Mouse (Mus musculus): ENCODE measurements around the gene Sumo3.

The Sumo3 gene

DNA sequence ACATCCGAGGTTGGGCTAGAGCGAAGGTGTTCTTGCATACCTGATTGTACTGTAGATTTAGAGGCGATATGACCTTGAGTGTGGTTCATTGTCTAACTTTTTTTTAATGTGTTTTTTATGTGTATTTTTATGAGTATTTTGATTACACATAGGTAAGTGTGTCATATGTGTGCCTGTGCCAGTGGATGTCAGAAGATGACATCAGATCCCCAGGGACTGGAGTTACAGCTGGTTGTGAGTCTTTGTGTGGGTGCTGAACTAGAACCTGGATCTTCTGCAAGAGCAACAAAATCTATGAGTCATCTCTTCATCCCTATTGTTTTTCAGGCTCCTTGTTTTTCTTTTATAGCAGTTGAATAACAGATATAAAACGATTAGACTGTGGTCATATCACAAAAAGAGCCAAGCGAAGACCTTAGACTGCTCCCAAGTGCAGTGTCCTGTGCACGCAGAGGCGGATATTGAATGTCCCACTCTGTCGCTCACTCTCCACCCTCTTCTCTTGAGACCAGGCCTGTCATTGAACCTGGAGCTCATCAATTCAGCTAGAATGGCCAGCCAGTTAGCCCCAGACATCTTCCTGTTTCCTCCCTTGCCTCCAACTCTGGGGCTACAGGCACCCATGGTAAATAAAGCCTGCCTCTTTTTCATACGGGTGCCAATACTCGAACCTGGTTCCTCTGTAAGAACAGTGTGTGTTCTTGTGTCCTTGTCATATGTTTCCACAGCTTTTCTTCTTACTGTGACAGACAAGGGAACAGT is 17.9 kb downstream of the Sumo3 start:
- no peak for DNase-seq (ENCODE audit: low read depth in 2 of 2, low spot score in 2 of 2)

DNA sequence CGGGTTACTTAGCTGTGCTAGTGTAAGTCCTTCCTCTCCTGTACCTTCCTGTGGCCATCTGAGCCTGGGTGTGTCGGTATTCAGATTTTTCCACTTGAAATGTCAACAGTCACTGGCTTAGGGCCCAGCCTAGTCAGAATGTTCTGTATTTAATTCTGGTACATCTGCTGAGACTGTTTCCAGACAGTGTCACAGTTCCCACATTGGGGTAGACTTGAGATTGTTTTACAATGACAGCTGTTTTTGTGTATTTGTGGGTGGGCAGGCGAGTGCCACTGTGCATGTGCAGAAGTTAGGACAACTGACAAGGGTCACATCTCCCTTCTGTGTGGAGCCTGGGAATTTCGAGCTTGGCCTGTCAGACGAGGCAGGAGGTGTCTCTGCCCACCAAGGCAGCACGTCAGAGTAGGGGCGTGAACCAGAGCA is 18.7 kb downstream of the Sumo3 start:
- DNase-seq (ENCODE audit: low read depth in 2 of 2, low spot score in 2 of 2) = no peak

DNA sequence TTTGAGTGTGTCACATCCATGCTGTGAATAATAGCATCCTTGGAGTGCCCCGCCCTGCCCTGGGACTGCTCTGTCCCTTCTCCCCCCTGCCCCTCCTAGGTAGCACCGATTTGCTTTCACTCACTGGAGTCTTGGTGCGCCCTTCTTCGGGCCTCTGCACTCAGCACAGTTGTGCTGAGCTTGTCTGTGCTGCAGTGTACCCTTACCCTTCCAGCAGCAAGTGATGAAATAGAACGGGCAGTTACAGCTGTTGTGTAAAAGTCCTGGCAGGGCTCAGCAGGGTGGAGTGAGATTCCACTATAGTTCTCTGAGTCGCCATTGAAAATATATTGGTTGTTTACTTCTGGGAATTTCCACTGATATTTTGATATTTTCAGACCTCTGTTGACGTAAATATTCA is 20.1 kb downstream of the Sumo3 start:
- no peak for DNase-seq (ENCODE audit: low read depth in 2 of 2, low spot score in 2 of 2)

DNA sequence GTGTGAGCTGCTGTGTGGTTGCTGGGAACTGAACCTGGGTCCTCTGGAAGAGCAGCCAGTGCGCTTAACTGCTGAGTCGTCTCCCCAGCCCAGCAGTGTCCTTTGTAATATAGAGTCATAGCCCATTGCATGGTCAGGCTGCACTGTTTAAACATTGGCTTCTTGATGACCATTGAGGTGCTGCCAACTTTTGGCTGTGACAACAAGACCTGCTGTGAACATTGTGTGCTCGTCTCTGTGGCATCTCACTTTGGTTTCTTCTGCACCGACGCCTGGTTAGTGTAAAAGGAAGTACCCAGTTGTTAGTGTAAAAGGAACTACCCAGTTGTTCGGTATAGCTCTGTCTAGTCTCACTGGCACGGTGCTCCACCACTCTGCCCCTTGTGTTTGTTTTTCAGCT is 20.7 kb downstream of the Sumo3 start:
- DNase-seq (ENCODE audit: low read depth in 2 of 2, low spot score in 2 of 2) = no peak

DNA sequence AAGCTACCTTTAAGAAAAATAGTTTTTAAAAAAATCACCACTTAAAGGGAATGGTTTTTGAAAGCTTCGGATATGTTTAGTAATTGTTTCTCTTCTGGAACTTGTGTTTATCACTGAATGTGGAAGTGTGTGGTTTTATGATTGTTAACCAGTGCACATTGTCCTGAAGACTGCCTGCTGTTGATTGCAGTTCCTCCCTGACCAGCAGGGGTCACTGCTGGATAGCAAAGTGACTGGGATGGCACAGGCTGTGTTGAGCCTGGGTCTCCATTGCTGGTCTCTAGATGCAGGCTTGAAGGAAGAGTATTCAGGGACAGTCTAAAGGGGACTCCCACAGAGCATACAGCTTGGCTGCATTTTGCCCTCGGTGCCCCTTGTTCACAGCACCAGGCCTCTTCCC is 21.6 kb downstream of the Sumo3 start:
- DNase-seq (ENCODE audit: low read depth in 2 of 2, low spot score in 2 of 2) = peak; percentile 70 to 78

DNA sequence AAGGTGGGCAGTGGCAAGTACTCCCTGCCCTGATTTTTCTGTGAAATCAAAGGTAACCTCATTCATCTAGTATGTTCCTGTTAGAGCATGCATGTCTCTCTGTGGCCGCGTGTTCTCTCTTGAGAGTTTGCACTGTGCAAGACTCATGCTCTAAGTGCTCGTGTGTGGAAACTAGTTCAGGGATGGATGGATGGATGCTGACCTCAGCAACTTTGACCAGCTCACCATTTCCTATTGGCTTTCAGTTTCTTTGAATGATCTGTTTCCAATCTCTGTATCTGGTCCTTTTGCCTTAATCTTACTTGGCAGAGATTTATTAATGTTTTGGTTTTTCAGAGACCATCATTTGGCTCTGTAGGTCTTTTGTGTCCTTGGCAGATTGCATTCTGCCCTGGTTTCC is 23.3 kb downstream of the Sumo3 start:
- no peak for DNase-seq (ENCODE audit: low read depth in 2 of 2, low spot score in 2 of 2)

DNA sequence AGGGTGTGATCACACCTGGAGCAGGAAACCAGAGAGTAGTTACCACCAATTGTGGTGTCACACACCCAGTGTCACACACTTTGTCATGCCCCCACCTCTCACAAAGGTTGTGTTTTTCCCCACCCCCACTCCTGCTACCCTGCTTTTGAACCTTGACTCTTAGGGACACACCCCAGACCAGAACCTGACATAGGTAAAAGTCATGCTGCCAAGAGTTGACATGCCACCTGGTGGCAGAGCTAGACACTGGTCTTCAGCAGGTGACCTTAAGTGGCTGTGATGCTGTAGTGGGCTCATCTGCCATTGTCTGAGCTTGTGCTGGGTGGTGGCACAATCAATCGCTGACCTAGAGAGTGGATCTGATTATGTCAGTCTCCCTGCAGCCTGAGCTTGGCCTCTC is 24.1 kb downstream of the Sumo3 start:
- peak; percentile 13 to 21 for DNase-seq (ENCODE audit: low read depth in 2 of 2, low spot score in 2 of 2)

DNA sequence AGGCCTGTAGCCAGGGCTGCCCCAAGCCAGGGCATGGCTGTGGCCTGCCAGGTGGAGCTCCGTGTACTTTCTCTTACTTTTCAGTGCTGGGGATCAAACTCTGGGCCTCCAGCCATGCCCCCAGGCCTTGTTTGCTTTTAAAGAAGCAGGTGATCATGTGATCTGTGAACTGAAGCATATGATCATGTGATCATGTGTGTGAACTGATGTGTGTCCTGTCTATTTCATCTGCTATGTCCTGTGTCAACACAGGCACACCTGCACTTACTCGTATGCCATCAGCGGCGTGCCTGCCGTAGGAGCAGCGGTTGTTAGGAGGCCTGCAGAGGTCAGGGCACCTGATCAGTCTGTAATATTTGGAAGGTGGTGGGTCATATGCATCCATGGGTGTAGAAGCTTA is 28.1 kb downstream of the Sumo3 start:
- DNase-seq (ENCODE audit: low read depth in 2 of 2, low spot score in 2 of 2) = no peak

DNA sequence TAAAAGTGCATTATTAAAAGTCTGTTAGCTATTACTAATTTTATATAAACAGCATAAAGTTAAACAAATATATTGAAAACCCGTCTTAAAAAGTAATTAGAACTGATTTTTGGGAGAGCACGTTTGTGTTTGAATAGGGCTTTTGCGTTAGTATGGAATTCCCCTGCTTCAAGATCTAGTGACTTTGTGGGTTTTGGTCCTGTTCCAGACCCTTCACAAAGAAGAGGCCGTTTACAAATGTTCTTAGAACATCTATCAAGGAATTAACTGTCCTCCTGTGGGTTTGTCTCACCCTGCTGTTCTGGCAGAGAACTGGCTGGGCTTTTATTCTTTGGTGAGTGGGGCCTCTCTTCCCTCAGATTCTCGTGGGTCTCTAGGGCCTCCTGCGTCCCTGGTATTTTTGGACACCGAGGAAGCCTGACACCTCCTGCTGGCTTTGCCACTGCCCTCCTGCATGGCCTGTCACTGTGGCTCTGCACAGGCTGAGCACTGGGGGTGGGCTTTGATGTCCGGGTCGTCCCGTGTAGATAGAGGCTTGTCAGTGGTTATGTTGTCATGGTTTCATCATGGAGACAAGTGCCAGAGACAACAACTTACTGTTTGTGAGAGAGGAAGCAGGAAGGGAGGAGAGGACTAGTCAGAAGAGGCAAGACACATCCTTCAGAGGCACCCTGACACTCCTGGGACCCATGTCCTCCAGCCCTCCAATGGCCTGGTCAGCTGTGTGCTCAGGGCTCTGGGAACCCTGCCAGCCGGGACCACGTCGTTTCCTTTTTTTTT is 28.7 kb downstream of the Sumo3 start:
- no peak for DNase-seq (ENCODE audit: low read depth in 2 of 2, low spot score in 2 of 2)

DNA sequence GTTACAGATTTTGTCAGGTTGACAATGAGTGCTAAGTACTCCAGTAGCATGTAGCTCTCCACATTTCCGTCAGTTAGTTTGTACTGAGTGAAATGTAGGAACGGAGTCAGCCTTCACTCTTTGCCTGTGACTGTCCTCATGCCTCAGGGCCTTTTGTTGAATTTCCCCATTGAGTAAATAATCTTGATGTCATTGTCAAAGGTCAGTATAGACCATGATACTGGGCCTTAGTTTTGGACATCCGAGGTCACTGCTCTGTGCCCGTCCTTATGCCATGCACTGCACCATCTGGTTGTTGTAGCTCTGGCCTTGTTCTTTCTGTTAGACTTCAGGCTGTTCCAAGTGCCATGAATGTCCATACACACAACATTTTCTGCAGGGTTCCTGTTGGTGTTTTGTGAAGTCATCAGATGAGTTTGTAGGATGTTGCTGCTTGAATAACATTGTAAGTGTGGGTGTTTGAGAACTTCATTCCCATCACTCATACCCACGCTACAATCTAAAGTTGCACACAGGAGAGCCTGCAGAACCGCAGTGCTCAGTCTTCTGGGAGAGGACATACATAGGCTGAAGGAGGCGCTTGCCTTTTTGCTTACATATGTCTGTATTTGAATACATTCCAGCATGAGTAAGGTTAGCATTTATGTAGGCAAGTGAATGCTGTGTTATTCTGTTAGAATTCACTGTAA is 30.5 kb downstream of the Sumo3 start:
- DNase-seq (ENCODE audit: low read depth in 2 of 2, low spot score in 2 of 2) = no peak

DNA sequence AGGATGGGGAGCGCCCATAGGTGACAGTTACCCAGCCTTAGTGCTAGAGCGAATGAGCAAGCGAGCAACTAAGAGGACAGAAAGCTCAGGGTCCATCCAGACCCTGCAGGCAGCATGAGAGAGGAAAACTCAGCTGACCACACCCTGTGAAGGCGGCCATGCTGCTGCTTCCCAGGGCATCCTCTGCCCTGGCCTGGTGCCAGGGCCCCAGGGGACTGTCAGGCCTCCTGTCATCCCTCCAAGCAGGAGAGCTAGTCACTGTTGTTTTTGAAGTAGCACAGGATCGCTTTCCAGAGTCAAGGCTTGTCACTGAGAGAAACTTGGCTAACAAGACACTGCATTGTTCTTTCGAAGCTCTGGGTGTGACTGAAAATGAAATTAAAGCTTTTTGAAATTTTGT is 33.1 kb downstream of the Sumo3 start:
- no peak for DNase-seq (ENCODE audit: low read depth in 2 of 2, low spot score in 2 of 2)

DNA sequence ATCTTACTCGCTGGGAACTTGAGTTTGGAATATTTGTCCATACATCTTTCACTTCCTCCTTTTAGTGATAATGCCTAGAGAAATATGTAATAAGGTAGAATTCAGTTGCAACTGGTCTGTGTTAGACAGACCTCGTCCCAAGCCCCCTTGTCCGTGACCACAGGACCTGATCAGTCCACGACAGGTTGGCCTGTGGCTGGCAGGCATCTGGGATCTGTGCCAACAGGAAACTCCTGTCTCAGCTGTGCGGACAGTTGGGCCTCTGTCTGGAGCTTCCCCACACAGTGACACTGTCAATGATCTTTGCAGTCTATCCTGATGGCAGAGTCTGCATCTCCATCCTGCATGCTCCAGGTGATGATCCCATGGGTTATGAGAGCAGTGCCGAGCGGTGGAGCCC is 37.3 kb downstream of the Sumo3 start:
- DNase-seq (ENCODE audit: low read depth in 2 of 2, low spot score in 2 of 2) = no peak

DNA sequence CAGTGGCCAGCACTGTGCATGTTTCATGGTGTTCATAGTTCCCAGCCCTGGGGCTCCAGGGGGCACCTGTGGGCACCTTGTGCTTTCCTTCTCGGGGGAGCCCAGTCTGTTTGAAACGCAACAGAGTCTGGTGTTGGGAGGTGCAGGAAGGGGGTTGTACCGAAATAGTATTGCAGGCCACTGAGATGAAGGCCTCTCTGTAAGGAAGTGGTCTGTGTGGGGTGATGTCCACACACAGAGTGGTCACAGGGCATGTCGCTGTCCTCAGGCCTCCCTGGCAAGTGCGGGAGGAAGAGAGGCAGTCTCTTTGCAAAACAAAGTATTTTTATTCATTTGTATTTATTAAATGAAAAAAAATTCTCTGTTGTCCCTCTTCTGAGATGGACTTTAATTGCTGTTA is 39.7 kb downstream of the Sumo3 start:
- no peak for DNase-seq (ENCODE audit: low read depth in 2 of 2, low spot score in 2 of 2)

DNA sequence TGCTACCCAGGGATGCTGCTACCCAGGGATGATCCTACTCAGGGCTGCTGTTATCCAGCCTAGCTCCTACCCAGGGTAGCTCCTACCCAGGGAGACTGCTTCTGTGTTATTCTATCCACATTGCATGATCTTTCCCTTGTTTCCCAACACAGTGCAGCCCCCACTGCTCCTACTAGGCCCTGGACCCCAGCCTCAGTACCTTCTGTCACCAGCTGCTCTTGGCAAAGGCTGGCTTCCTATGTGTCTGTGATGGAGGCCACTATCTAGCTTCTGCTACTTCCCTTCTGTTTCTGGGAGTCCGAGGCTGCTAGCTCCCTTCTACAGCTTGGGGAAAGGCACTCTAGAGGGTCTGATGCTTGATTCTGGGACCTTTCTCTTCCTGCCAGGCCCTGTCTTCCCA is 41.6 kb downstream of the Sumo3 start:
- DNase-seq (ENCODE audit: low read depth in 2 of 2, low spot score in 2 of 2) = no peak

DNA sequence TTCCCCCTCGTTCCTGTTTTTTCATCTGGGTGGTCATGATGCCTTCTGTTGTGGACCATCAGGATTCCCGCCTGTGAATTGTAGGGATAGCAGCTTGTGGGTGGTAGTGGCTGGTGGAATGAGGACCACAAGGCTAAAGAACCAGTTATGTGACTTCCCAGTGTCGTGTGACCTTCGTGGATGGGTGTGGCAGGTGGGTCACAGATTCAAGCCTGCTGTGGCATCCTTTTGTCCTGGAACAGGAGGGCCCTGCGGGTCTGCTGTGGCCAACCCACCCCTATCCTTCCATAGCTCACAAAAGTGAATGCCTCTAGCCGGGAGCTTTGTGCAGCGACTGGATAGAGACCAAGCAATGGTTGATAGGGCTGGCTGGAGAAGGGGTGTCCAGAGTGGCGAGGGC is 42.0 kb downstream of the Sumo3 start:
- no peak for DNase-seq (ENCODE audit: low read depth in 2 of 2, low spot score in 2 of 2)

DNA sequence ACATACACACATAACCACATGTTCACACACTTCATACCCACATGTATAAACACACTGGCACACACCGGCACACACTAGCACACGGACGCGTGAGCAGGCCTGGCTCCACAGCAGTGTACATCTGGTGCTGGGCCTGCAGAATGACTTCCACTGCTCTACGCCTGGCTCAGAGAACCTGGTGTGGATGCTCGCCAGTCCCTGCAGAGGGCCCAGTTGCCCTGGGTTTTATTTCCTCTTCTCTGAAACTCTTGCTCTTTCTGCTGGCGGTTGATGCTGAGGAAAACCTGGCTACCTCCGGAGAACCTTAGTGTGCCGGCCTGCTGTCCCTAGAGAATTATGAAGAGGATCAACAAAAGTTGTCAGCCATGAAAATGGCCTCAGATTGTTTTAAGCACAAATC is 46.1 kb downstream of the Sumo3 start:
- DNase-seq (ENCODE audit: low read depth in 2 of 2, low spot score in 2 of 2) = no peak

DNA sequence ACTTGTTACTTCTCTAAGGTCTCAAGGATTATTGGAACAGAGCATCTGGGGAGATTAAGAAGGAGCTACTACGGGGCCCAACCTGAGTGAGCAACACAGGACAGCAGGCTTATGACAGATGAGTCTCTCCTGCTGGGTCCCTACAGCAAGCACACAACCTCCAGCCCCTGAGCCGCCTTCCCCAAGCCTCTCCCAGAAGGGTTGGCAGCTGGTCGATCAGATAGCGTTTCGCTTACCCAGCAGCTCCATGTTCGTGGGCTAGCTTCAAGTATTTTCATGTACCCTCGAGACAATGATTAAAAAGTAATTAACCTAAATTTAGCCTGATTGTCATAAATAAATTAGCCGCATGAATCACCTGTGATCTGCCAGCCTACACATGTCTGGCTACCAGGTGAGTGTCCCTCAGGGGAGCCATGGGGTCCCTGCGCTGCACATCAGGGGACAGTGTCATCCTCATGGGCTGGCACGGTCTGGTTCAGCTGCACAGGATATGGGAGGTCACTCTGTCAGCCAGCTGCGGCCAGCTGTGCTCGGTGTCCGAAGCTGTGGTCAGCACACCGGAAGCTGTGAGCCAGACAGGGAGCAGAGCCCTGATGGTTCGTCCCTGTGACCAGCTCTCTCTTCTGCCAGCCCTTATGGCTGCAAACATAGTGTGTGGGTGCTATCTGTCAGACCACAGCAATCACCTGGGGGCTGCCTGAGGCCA is 52.5 kb downstream of the Sumo3 start:
- DNase-seq (ENCODE audit: low read depth in 2 of 2, low spot score in 2 of 2) = no peak

DNA sequence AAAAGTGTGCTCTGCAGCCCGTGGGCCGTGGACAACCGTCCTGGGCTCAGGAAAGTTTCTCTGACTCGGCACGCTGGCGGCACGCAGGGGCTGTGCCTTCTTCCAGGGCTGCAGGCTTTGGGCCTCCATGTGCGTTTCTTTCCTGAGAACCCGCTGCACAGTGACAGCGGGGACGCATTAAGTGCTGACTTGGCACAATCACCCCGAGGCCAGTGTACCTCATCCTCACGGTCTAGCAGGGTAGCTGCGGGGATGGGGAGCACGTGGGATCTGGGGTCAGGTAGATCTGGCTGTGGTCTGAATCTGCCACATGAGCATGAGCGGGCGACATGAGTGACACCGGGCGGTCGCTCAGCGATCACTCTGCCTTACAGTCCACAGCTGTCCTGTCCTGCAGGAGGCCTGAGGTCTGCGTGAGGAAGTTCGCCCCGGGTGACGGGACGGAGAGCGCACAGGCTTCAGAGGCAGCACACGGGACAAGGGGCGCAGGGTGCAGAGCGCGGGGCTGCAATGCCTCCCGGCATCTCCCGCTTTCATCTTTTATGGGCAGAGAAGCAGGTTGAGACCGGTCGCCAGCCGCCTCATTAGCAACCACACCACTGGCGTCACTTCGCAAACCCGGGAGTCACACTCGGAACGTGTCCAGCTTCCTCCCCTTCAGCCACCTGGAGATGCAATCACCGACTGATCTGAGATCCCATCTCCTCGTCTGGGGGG is 58.2 kb downstream of the Sumo3 start:
- DNase-seq (ENCODE audit: low read depth in 2 of 2, low spot score in 2 of 2) = no peak

DNA sequence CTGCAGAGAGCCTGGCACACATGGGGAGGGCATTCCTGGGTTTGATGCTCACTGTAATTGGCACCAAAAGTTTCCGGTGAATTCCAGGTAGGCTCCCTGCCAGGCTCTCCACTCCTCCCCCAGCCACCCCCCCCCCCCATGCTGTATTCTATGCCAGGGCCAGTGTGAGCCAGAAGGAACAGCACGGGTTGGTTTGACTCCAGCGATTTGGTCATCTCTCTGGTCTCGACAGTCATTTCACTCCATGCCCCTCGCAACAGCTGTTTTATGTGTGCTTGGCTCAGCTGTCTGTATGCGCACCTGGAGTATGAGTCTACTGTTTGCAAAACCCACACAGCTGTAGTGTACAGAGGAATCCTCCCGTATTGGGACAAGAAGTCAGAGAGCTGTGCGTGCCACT is 60.4 kb downstream of the Sumo3 start:
- DNase-seq (ENCODE audit: low read depth in 2 of 2, low spot score in 2 of 2) = no peak

DNA sequence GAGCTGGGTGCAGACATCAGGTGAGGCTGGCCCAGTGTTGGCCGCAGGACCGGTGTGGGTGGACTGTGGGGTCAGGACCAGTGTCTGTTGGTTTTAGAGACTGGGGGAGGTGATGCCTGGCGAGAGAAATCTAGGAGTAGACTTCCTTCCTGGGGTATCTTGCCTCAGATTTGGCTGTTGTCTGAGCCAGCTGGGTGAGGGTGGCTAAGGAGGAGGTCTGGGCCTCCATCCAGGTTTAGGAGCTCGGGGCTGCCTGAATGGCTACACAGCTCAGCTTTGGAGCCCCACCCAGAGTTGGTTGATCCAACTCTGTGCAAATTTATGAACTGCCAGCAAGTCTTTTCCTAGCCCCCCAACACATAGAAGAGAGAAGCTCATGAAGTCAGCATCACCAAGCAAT is 61.5 kb downstream of the Sumo3 start:
- no peak for DNase-seq (ENCODE audit: low read depth in 2 of 2, low spot score in 2 of 2)
